Mouse (Mus musculus) limb, embryonic 10.5 days (tissue): ENCODE data around the gene Ccdc159. TPM values are rescaled to one million over a fixed set of nuclear protein-coding genes. Genes with fewer than 3 reads are reported as not detected.

Experiments used
- DNase-seq: peaks from one replicate; pipeline ENCODE4 v3.0.0-alpha.2; 2017; ENCODE audit warnings: low spot score
- H3K27ac ChIP-seq: fragments of 300-500 bp; sonication (generic); 2 replicates; pipeline ENCODE4 v1.5.1; 2016; ENCODE audit warnings: mild to moderate bottlenecking
- H3K27me3 ChIP-seq: fragments of 300-500 bp; sonication (generic); 2 replicates; pipeline ENCODE4 v1.6.1; 2016; ENCODE audit warnings: low read depth, mild to moderate bottlenecking; ENCODE audit not compliant: poor library complexity, severe bottlenecking
- H3K36me3 ChIP-seq: fragments of 300-500 bp; sonication (generic); 2 replicates; pipeline ENCODE4 v1.6.1; 2016; ENCODE audit warnings: mild to moderate bottlenecking, moderate library complexity
- H3K4me1 ChIP-seq: fragments of 300-500 bp; sonication (generic); 2 replicates; pipeline ENCODE4 v1.6.1; 2016
- H3K4me3 ChIP-seq: fragments of 300-500 bp; sonication (generic); 2 replicates; pipeline ENCODE4 v1.5.1; 2016; ENCODE audit warnings: mild to moderate bottlenecking, moderate library complexity
- H3K9me3 ChIP-seq: fragments of 300-500 bp; sonication (generic); replicated peaks from 2 replicates; pipeline ENCODE4 v1.6.1; 2016; ENCODE audit warnings: mild to moderate bottlenecking
- WGBS: fragments of 180-500 bp; shearing (Covaris S2); methylation state at CpG from one replicate; pipeline ENCODE4 v1.1.7; 2016; 5-methylcytosine and 5-hydroxymethylcytosine counted together
- polyA plus RNA-seq: library from polyadenylated mRNA; unstranded; fragments of >200 nt; fragmentation: Nextera tagmentation; extraction: Ambion mirVana; gene quantifications from 2 replicates; pipeline ENCODE4 v1.2.1, GENCODE M21; 2016

Gene Ccdc159
- polyA plus RNA-seq, 1 experiment from 2014 or later: 3.9 TPM

DNA sequence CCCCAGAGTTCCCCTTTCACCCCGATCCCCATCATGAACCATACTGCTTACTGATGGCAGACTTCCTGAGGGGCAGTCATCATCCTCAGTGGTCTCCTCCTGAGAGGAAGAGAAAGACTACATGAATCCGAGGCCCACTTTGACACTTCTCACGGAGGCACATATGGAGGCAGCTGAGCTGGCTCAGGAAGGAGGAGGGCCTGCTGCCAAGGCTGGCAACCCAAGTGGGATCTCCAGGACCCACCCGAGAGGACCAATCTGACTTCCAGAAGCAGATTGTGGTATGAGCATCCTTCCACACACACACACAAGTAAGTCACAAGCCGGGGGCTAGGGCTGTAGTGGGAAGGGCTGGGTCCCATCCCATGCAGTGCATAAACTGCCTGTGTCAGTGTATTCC is 50.1 kb downstream of the Ccdc159 start:
- H3K9me3 ChIP-seq: no peaks in the 10 kb centered on the region
- no peak for DNase-seq
- 93% methylated on average over 5 of the region's 5 CpGs for WGBS
- peaks cover 8% of the 10 kb centered on the region; the same call in 1 of the 2 replicates for H3K27me3 ChIP-seq
- no peak overlapping the region for H3K4me3 ChIP-seq
- no peak overlapping the region for H3K27ac ChIP-seq
- H3K36me3 ChIP-seq: peaks cover 8% of the 10 kb centered on the region; the same call in 1 of the 2 replicates
- H3K4me1 ChIP-seq: no peaks in the 10 kb centered on the region

GRCm38 (mm10) chr9:21977972-21978371 is 50.7 kb downstream of the Ccdc159 start:
- Histone ChIP-seq H3K4me1 (no peaks in the 10 kb centered on the region), H3K36me3 (peaks cover 8% of the 10 kb centered on the region; the same call in 1 of the 2 replicates), H3K27me3 (peaks cover 8% of the 10 kb centered on the region; the same call in 1 of the 2 replicates), H3K27ac (no peak overlapping the region), H3K4me3 (no peak overlapping the region), H3K9me3 (no peaks in the 10 kb centered on the region)
- whole genome bisulfite sequencing: 18% methylated on average over 2 of the region's 2 CpGs
- peak; percentile 51 for DNase-seq

DNA sequence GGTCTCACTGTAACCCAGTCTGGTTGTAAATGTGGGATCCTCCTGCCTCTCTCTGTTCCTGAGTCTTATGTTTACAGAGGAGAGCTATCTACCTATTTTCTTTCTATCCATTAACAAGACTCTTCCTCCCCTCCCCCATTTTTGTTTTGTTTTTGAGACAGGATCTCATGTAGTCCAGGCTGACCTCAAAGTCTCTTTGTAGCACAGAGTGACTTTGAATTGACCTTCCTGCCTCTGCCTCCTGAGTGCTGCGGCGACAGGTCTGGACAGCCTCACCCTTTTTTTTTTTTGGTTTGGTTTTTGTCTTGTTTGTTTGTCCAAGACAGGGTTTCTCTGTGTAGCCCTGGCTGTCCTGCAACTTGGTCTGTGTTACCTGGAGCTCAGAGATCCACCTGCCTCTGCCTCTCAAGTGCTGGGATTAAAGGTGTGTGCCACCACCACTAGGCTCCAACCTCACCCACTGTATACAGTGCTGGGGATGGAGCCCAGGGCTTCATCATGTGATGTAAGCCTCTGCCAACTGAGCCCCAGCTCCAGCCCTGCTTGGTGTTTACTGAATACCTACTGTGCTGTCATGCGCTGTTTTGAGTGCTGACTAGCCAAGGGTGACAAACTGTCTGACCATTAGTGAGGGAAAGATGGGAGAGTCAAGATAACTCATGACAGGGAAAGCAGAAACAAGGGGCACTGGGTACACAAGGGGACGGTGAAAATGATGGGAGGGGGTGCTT is 51.3 kb downstream of the Ccdc159 start:
- H3K4me1 ChIP-seq: no peaks in the 10 kb centered on the region
- DNase-seq: no peak
- H3K4me3 ChIP-seq: no peak overlapping the region
- peaks cover 13% of the 10 kb centered on the region for H3K27me3 ChIP-seq
- H3K36me3 ChIP-seq: peaks cover 8% of the 10 kb centered on the region; the same call in 1 of the 2 replicates
- WGBS: 94% methylated on average over 4 of the region's 4 CpGs
- H3K27ac ChIP-seq: no peak overlapping the region
- no peaks in the 10 kb centered on the region for H3K9me3 ChIP-seq

- DNase-seq: no peak
- WGBS: 31% methylated on average over 3 of the region's 3 CpGs
Measured at GRCm38 (mm10) chr9:21983911-21984310, 56.6 kb downstream of the Ccdc159 start.

More at GRCm38 (mm10) chr9:21983911-21984310, 56.6 kb downstream of the Ccdc159 start:
- H3K9me3 ChIP-seq: no peaks in the 10 kb centered on the region
- peaks cover 12% of the 10 kb centered on the region for H3K4me1 ChIP-seq
- no peak overlapping the region for H3K4me3 ChIP-seq
- H3K36me3 ChIP-seq: peaks cover 5% of the 10 kb centered on the region; the same call in 1 of the 2 replicates
- no peak overlapping the region for H3K27ac ChIP-seq
- peaks cover 66% of the 10 kb centered on the region for H3K27me3 ChIP-seq

Other genes starting within 250 kb of the Ccdc159 start
- 55.2 and 57.3 TPM in 2 replicates for gene Ldlr, start 204.0 kb upstream of the Ccdc159 start, polyA plus RNA-seq
- gene Spc24, start 167.2 kb upstream of the Ccdc159 start, polyA plus RNA-seq: 225 and 232 TPM in 2 replicates
- gene Kank2, start 128.7 kb upstream of the Ccdc159 start, polyA plus RNA-seq: 22.7 and 24.2 TPM in 2 replicates
- gene Angptl8, start 92.0 kb upstream of the Ccdc159 start, polyA plus RNA-seq: 1.2 and 1.6 TPM in 2 replicates
- gene Dock6, start 74.8 kb upstream of the Ccdc159 start, polyA plus RNA-seq: 46.0 and 52.0 TPM in 2 replicates
- gene Rab3d, start 9.3 kb upstream of the Ccdc159 start, polyA plus RNA-seq: 2.7 and 5.0 TPM in 2 replicates
- gene Tmem205, start 85 bp downstream of the Ccdc159 start, polyA plus RNA-seq: 31.1 and 33.5 TPM in 2 replicates
- gene Plppr2, start 9.6 kb downstream of the Ccdc159 start, polyA plus RNA-seq: 6.4 and 7.8 TPM in 2 replicates
- gene Swsap1, start 28.3 kb downstream of the Ccdc159 start, polyA plus RNA-seq: 7.3 and 8.2 TPM in 2 replicates
- gene Epor, start 36.0 kb downstream of the Ccdc159 start, polyA plus RNA-seq: 7.6 and 8.2 TPM in 2 replicates
- gene Rgl3, start 62.0 kb downstream of the Ccdc159 start, polyA plus RNA-seq: 5.1 and 5.7 TPM in 2 replicates
- 2.0 TPM in 2 replicates for gene Ccdc151, start 75.2 kb downstream of the Ccdc159 start, polyA plus RNA-seq
- 111 and 113 TPM in 2 replicates for gene Prkcsh, start 75.3 kb downstream of the Ccdc159 start, polyA plus RNA-seq
- 0.06 and 0.10 TPM in 2 replicates for gene Elavl3, start 124.6 kb downstream of the Ccdc159 start, polyA plus RNA-seq
- not detected in 2 replicates for gene Gm49318, start 143.8 kb downstream of the Ccdc159 start, polyA plus RNA-seq
- 11.0 TPM in 2 replicates for gene Zfp653, start 143.9 kb downstream of the Ccdc159 start, polyA plus RNA-seq
- 38.9 and 46.4 TPM in 2 replicates for gene Ecsit, start 158.0 kb downstream of the Ccdc159 start, polyA plus RNA-seq
- 0.89 and 2.4 TPM in 2 replicates for gene Cnn1, start 171.7 kb downstream of the Ccdc159 start, polyA plus RNA-seq
- 233 and 257 TPM in 2 replicates for gene Elof1, start 189.7 kb downstream of the Ccdc159 start, polyA plus RNA-seq
- gene Acp5, start 208.2 kb downstream of the Ccdc159 start, polyA plus RNA-seq: 16.7 and 22.9 TPM in 2 replicates
- gene Pigyl, start 229.4 kb downstream of the Ccdc159 start, polyA plus RNA-seq: 47.1 and 47.3 TPM in 2 replicates